Mouse (Mus musculus) CH12.LX (cell line): Measurements from ENCODE around the gene Ttc36. TPM values are rescaled to one million over a fixed set of nuclear protein-coding genes. Genes with fewer than 3 reads are reported as not detected.

Experiments used
- DNase-seq: peaks from one replicate; pipeline ENCODE4 v3.0.0-alpha.2; 2013; ENCODE audit errors: extremely low read depth
- H3K27ac ChIP-seq: 2 replicates; pipeline ENCODE4 v1.5.1; 2012; ENCODE audit warnings: low read depth, mild to moderate bottlenecking, control low read depth, moderate library complexity; ENCODE audit not compliant: insufficient read depth
- H3K27me3 ChIP-seq: replicated peaks from 2 replicates; pipeline ENCODE3; 2012; ENCODE audit warnings: inconsistent platforms
- H3K36me3 ChIP-seq, 2 experiments: replicated peaks in 1 of 2; 2 replicates each; pipeline versions ENCODE3 to v1.6.1; 2012; ENCODE audit warnings: inconsistent platforms in 1 of 2, low read length in 1 of 2, mild to moderate bottlenecking in 1 of 2, mixed read lengths in 1 of 2, moderate library complexity in 1 of 2; ENCODE audit not compliant: control insufficient read depth in 1 of 2, insufficient read depth in 1 of 2
- H3K4me1 ChIP-seq, 2 experiments: 2 replicates each; pipeline ENCODE4 v1.6.1; 2012; ENCODE audit warnings: inconsistent platforms in 1 of 2, moderate library complexity in 1 of 2; ENCODE audit not compliant: insufficient read depth in 2 of 2, control insufficient read depth in 1 of 2
- H3K4me2 ChIP-seq: 2 replicates; pipeline ENCODE4 v1.6.1; 2012; ENCODE audit warnings: low read depth, mild to moderate bottlenecking, control low read depth; ENCODE audit not compliant: poor library complexity, insufficient read depth, severe bottlenecking
- H3K4me3 ChIP-seq, 3 experiments: fragments of 150-350 bp in 1 of 3; sonication (generic) in 1 of 3; replicated peaks in 1 of 3; 2 replicates each; pipeline versions ENCODE3 to v1.5.1; 2011 to 2012; ENCODE audit warnings: low read depth in 2 of 3, low read length in 2 of 3, mild to moderate bottlenecking in 2 of 3, moderate library complexity in 2 of 3, control low read depth in 1 of 3, improper control_type of control experiment in 1 of 3, inconsistent platforms in 1 of 3, mixed read lengths in 1 of 3; ENCODE audit not compliant: poor library complexity in 1 of 3
- H3K79me2 ChIP-seq: replicated peaks from 2 replicates; pipeline ENCODE4 v1.6.1; 2012; ENCODE audit warnings: mild to moderate bottlenecking, moderate library complexity; ENCODE audit not compliant: control insufficient read depth, poor library complexity, insufficient read depth, severe bottlenecking; ENCODE audit errors: extremely low read depth
- H3K9ac ChIP-seq: 2 replicates; pipeline ENCODE4 v1.6.1; 2012; ENCODE audit warnings: low read depth, mild to moderate bottlenecking, control low read depth, moderate library complexity; ENCODE audit not compliant: insufficient read depth
- H3K9me3 ChIP-seq: replicated peaks from 2 replicates; pipeline ENCODE3; 2012; ENCODE audit warnings: low read length, inconsistent platforms, mixed read lengths
- CHD1 ChIP-seq: IDR thresholded peaks from 2 replicates; pipeline ENCODE4 v1.6.1; 2012; ENCODE audit warnings: low read depth, low read length, improper control_type of control experiment, inconsistent platforms
- CTCF ChIP-seq, 2 experiments: IDR thresholded peaks in 1 of 2; conservative IDR thresholded peaks in 1 of 2; 2 replicates each; pipeline ENCODE4 v1.5.1; 2011 to 2012; ENCODE audit warnings: low read depth in 2 of 2, low read length in 2 of 2, improper control_type of control experiment in 1 of 2, inconsistent platforms in 1 of 2, mild to moderate bottlenecking in 1 of 2, moderate library complexity in 1 of 2
- JUN ChIP-seq: IDR thresholded peaks from 2 replicates; pipeline ENCODE4 v1.6.1; 2011; ENCODE audit warnings: low read depth, mild to moderate bottlenecking, low read length, improper control_type of control experiment, moderate library complexity; ENCODE audit not compliant: insufficient read depth
- JUND ChIP-seq: conservative IDR thresholded peaks from 2 replicates; pipeline ENCODE4 v1.6.1; 2011; ENCODE audit warnings: low read depth, low read length, improper control_type of control experiment
- KAT2A ChIP-seq: IDR thresholded peaks from 2 replicates; pipeline ENCODE4 v1.6.1; 2012; ENCODE audit warnings: low read length, improper control_type of control experiment, inconsistent platforms; ENCODE audit not compliant: insufficient replicate concordance
- MXI1 ChIP-seq: IDR thresholded peaks from 2 replicates; pipeline ENCODE4 v1.6.1; 2011; ENCODE audit warnings: mild to moderate bottlenecking, low read depth, low read length, improper control_type of control experiment
- MYC ChIP-seq: IDR thresholded peaks from 2 replicates; pipeline ENCODE4 v1.6.1; 2011; ENCODE audit warnings: low read depth, mild to moderate bottlenecking, improper control_type of control experiment, low read length
- NELFE ChIP-seq: IDR thresholded peaks from 2 replicates; pipeline ENCODE4 v1.6.1; 2011; ENCODE audit warnings: low read depth, low read length, improper control_type of control experiment
- POLR2AphosphoS2 ChIP-seq: IDR thresholded peaks from 2 replicates; pipeline ENCODE4 v1.6.1; 2011; ENCODE audit warnings: low read depth, low read length, improper control_type of control experiment
- RAD21 ChIP-seq: IDR thresholded peaks from 2 replicates; pipeline ENCODE4 v1.6.1; 2011; ENCODE audit warnings: low read depth, mild to moderate bottlenecking, low read length, improper control_type of control experiment, moderate library complexity
- SMC3 ChIP-seq: IDR thresholded peaks from 2 replicates; pipeline ENCODE4 v1.6.1; 2011; ENCODE audit warnings: low read depth, low read length, improper control_type of control experiment
- UBTF ChIP-seq: IDR thresholded peaks from 2 replicates; pipeline ENCODE4 v1.6.1; 2012; ENCODE audit warnings: low read depth, mild to moderate bottlenecking, inconsistent platforms, low read length, improper control_type of control experiment, moderate library complexity
- dilution Hi-C: fragments of 300-500 bp; cut with MboI; formaldehyde crosslinking; loops from 2 replicates; pipeline ENCODE4 v1.14.3; 2020; ENCODE audit warnings: low sequenced_read_pairs; ENCODE audit not compliant: extremely low pct_unique_long_range_greater_than_20kb, extremely low pct_ligation_motif_present
- in situ Hi-C: fragments of 300-500 bp; cut with MboI; formaldehyde crosslinking; loops from 3 replicates; pipeline ENCODE4 v1.14.3; 2019; ENCODE audit warnings: low sequenced_read_pairs, low pct_ligation_motif_present, low pct_unique_long_range_greater_than_20kb, mixed read lengths
- polyA plus RNA-seq: library from polyadenylated mRNA; unstranded; fragments of >175 nt; gene quantifications from 2 replicates; pipeline ENCODE4 v1.2.1, GENCODE M21; 2012; ENCODE audit warnings: low read depth; ENCODE audit not compliant: insufficient read length
- total RNA-seq, 2 experiments: library from RNA; depleted of rRNA; stranded (reverse); fragments of 300-350 nt in 1 of 2; fragments of >200 nt in 1 of 2; gene quantifications; 2 replicates each; pipeline ENCODE4 v1.2.3; 2012 to 2014

Gene Ttc36
- total RNA-seq (2012; rRNA removed) = 0.68 TPM in 1 of 2 replicates, not detected in the other
- not detected in 2 replicates for total RNA-seq (2014; rRNA removed)
- 0.37 and 0.51 TPM in 2 replicates for polyA plus RNA-seq

DNA sequence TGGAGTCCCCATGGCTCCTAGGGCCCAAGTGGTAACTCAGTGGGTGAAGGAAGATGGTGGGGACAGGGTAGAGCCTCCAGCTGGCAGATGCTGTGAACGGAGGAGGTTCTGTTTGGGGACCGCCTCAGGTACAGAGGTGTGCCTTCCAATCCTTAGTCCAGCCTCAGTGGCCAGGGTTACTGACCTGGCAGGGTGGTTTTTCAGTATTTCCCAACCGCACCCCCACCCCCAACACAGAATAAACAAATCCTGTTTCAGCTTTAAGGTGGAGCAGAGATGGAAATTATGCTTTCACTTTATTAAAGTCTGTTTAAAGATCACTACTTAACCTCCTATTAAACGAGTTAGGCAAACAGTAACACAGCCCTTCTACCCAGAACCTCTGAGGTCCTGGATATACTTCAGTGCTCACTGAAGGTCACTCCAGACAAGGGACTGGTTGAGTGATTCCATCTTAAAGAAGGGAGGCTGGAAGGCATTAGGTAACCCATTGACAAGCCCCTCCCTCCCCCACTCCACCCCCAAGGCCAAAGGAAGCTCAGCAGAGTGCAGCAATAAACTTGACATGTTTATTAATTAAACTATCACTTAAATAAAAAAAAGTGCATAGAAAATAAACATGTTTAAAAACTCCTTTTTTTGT, at the start of gene Ttc36:
Gene Ttc36, minus strand, starts transcription at position 265 of the 643 bp plus-strand sequence.
- DNase-seq = no peak
- TF ChIP-seq UBTF (no peak), POLR2AphosphoS2 (peak; percentile 55; the same call in 1 of the 2 replicates)
- in situ Hi-C loops (no loop called here), dilution Hi-C loops (no loop called here)
- H3K9me3 ChIP-seq = no peaks in the 10 kb centered on the region
- H3K4me2 ChIP-seq = no peak within 1 kb of the TSS
- no peak within 1 kb of the TSS for H3K27ac ChIP-seq
- peaks cover 9 to 34% of the 10 kb centered on the region in 2 experiments for H3K4me1 ChIP-seq
- H3K4me3 ChIP-seq = no peak within 1 kb of the TSS
- H3K79me2 ChIP-seq = no peaks in the 10 kb centered on the region
- H3K9ac ChIP-seq = no peak within 1 kb of the TSS
- H3K27me3 ChIP-seq = peaks cover 5% of the 10 kb centered on the region
- H3K36me3 ChIP-seq = peaks cover 29 to 35% of the 10 kb centered on the region in 2 experiments

DNA sequence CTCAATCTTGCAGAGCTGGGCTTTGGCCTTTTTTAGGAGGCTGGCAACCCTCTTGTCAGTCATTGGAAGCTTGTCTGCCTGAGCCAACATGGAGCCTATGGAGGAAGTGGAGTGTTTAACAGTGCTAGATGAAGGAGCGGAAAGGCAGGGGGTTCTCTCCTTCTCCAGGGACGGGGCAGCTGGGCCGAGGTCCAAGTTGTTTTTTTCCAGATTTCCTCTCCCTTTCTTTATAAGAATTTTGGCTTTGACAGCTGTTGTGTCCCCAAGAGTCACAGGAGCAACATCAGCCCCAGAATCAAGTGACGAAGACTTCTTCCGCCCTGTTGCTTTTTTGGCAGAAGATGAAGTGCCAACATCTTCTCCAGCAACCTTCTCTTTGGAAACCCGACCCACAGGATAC, 44.6 kb upstream of the Ttc36 start:
- H3K4me2 ChIP-seq = no peak overlapping the region
- no peaks in the 10 kb centered on the region for H3K27me3 ChIP-seq
- no peak overlapping the region for H3K9ac ChIP-seq
- H3K9me3 ChIP-seq = no peaks in the 10 kb centered on the region
- dilution Hi-C loops (no loop called here), in situ Hi-C loops (no loop called here)
- H3K27ac ChIP-seq = no peak overlapping the region
- no peak for DNase-seq
- no peaks in the 10 kb centered on the region for H3K4me1 ChIP-seq
- peaks cover 72 to 97% of the 10 kb centered on the region in 2 experiments for H3K36me3 ChIP-seq
- H3K79me2 ChIP-seq = peaks cover 28% of the 10 kb centered on the region
- TF ChIP-seq JUN = no peak
- no peak for TF ChIP-seq MYC
- no peak for TF ChIP-seq CTCF (conservative IDR thresholded peaks at IDR 0.05 in 1 of 2, IDR thresholded peaks at IDR 0.05 in 1 of 2; ENCODE audit: low read depth in 2 of 2, low read length in 2 of 2)
- no peak overlapping the region for H3K4me3 ChIP-seq

DNA sequence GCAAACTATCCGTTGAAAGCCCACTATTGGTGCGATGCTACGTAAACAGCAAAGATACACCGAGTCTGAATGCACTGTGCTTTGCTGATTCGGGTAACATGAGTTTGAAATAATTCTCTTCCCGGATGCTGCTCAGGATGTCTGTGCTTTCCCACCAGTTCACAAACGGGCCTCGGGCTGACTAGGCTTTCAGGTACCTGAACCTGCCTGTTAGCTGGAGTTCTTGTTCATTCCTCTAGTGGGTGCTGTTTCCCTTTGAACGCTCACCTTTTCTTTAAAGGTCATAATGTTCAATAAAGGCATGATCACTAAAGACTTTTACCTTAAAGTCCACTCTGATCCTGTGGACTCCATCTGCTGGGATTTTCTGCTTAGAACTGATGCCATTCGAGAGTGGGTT, 38.4 kb upstream of the Ttc36 start:
- Histone ChIP-seq H3K4me2 (no peak overlapping the region), H3K4me3 (no peak overlapping the region), H3K9ac (no peak overlapping the region), H3K27me3 (no peaks in the 10 kb centered on the region), H3K36me3 (peaks cover 73 to 91% of the 10 kb centered on the region in 2 experiments), H3K9me3 (no peaks in the 10 kb centered on the region), H3K79me2 (no peaks in the 10 kb centered on the region), H3K4me1 (no peaks in the 10 kb centered on the region), H3K27ac (no peak overlapping the region)
- dilution Hi-C loops = no loop called here
- DNase-seq = peak; percentile 58
- TF ChIP-seq SMC3 = peak; percentile 80
- TF ChIP-seq KAT2A = no peak
- peak; percentile 89 to 90 for TF ChIP-seq CTCF (conservative IDR thresholded peaks at IDR 0.05 in 1 of 2, IDR thresholded peaks at IDR 0.05 in 1 of 2; ENCODE audit: low read depth in 2 of 2, low read length in 2 of 2)
- no peak for TF ChIP-seq JUND
- no peak for TF ChIP-seq CHD1
- TF ChIP-seq RAD21 = peak; percentile 91
- TF ChIP-seq NELFE = no peak
- TF ChIP-seq JUN = no peak
- TF ChIP-seq MXI1 = no peak
- in situ Hi-C loops = no loop called here
